Mouse (Mus musculus) olfactory bulb, adult 2 months (tissue): ENCODE measurements at regions not wholly inside any gene's neighbourhood (a gene's known extent, or its start where the extent isn't known, plus 50 kb on each side); places are given as distances from the start of the nearest gene placed in this dataset.

Experiments used
- CTCF ChIP-seq: fragments of 200-500 bp; IDR thresholded peaks from 2 replicates; pipeline ENCODE4 v1.5.1; 2012; ENCODE audit warnings: low read depth, mild to moderate bottlenecking, low read length, moderate library complexity; ENCODE audit not compliant: insufficient read depth
- POLR2A ChIP-seq: fragments of 200-500 bp; IDR thresholded peaks from 2 replicates; pipeline ENCODE4 v1.6.1; 2012; ENCODE audit warnings: mild to moderate bottlenecking, low read depth, low read length, moderate library complexity; ENCODE audit not compliant: insufficient read depth

DNA sequence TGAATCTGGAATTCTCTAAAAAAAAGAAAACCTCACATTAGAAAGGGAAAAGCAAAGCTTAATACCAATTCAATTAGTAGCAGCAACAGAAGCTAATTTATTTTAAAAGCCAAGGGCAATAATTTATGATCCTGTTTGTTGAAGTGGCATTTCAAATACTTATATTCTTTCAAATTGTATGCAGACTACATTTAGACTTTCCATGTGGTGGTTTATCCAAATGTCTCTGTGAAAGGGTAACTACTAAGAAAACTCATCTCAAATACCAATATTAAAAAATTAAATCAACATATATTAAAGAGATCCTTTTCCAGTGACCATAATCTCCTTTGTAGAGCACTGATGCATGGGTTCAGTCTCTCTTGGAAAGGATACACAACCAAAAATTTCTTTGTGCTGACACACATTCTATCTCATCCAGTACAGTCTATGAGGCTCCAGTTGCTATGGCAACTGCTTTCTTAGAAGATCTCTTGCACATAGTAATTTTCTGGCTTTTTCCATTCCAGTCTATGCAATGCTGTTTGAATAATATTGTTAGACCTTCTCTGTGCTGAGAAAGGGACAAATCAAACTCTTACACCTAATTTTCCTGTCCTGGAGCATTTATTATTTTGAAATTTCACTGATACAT lies 102.3 kb upstream of the Ctso start:
- TF ChIP-seq CTCF (no peak), POLR2A (no peak)
